Mouse (Mus musculus) heart, adult 2 months (tissue): ENCODE measurements around the gene Tnn. TPM values are rescaled to one million over a fixed set of nuclear protein-coding genes. Genes with fewer than 3 reads are reported as not detected.
A peak's percentile ranks its signal among the peaks of the same experiment; 100 is the strongest.

ENCODE experiments used
- DNase-seq, 2 experiments: peaks; one replicate each; pipeline ENCODE4 v3.0.0; 2021
- H3K27ac ChIP-seq: fragments of 200-600 bp; 2 replicates; pipeline ENCODE4 v1.8.1; 2022
- H3K27me3 ChIP-seq: fragments of 200-500 bp; 2 replicates; pipeline ENCODE4 v1.6.1; 2012; ENCODE audit warnings: mild to moderate bottlenecking, low read length, inconsistent platforms, mixed read lengths; ENCODE audit not compliant: control insufficient read depth, insufficient read depth
- H3K36me3 ChIP-seq: fragments of 200-500 bp; 2 replicates; pipeline ENCODE4 v1.6.1; 2012; ENCODE audit warnings: low read length, inconsistent platforms; ENCODE audit not compliant: control insufficient read depth, insufficient read depth
- H3K4me1 ChIP-seq: fragments of 200-500 bp; 2 replicates; pipeline ENCODE4 v1.6.1; 2011; ENCODE audit warnings: low read length; ENCODE audit not compliant: control insufficient read depth, insufficient read depth
- H3K4me3 ChIP-seq: fragments of 200-600 bp; 2 replicates; pipeline ENCODE4 v1.8.1; 2022
- H3K79me2 ChIP-seq: fragments of 200-500 bp; replicated peaks from 2 replicates; pipeline ENCODE4 v1.6.1; 2012; ENCODE audit warnings: mild to moderate bottlenecking, inconsistent platforms, low read length, moderate library complexity, mixed read lengths; ENCODE audit not compliant: control insufficient read depth, insufficient read depth
- H3K9ac ChIP-seq: fragments of 200-500 bp; 2 replicates; pipeline ENCODE4 v1.6.1; 2012; ENCODE audit warnings: low read depth, mild to moderate bottlenecking, control low read depth, inconsistent platforms, low read length, mixed read lengths
- CTCF ChIP-seq: fragments of 200-600 bp; IDR thresholded peaks from 2 replicates; pipeline ENCODE4 v1.8.1; 2022; ENCODE audit warnings: antibody characterized with exemption, mild to moderate bottlenecking, moderate library complexity
- EP300 ChIP-seq: fragments of 200-500 bp; IDR thresholded peaks from 2 replicates; pipeline ENCODE4 v1.6.1; 2011; ENCODE audit warnings: low read depth, low read length, control low read depth; ENCODE audit not compliant: insufficient read depth
- POLR2A ChIP-seq: fragments of 200-500 bp; IDR thresholded peaks from 2 replicates; pipeline ENCODE4 v1.6.1; 2011; ENCODE audit warnings: mild to moderate bottlenecking, low read depth, low read length, control low read depth; ENCODE audit not compliant: insufficient read depth
- WGBS: fragments of 180-500 bp; shearing (Covaris S2); methylation state at CpG from one replicate; pipeline ENCODE4 v1.1.7; 2018; 5-methylcytosine and 5-hydroxymethylcytosine counted together
- intact Hi-C: fragments of 180-260 bp; cut with DNase I; formaldehyde crosslinking; loops from one replicate; pipeline ENCODE4 v1.15.1; 2025
- polyA plus RNA-seq: library from polyadenylated mRNA; depleted of rRNA; stranded (reverse); fragments of >200 nt; gene quantifications from 2 replicates; pipeline ENCODE4 v1.2.3, GENCODE M21; 2012
- total RNA-seq, 2 experiments: library from RNA; stranded (reverse); gene quantifications; 2 replicates each; pipeline ENCODE4 v1.2.3; 2021

Gene Tnn
- total and polyA plus RNA-seq, 3 experiments, result 0.06 TPM; not detected in 2

DNA sequence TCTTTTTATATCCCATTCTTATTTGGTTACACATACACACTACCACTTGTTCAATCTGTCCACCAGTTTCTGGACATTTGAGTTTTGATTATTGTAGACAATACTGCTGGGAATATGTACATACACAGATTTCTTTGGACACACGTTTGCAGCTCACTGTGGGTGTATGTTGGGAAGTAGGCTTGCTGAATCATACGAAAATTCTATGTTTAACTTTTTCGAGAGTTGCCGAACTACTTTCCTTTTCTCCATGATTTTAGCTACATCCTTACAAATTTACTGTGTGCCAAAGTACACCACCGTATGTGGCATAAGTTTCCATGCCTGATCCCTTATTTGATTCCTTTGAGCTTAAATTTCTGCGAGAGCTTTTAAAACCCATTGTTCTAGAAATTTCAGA lies 102.5 kb downstream of the Tnn start:
- no peak for TF ChIP-seq CTCF
- TF ChIP-seq EP300, result no peak
- no peak for TF ChIP-seq POLR2A
- intact Hi-C loops, result no loop called here
- peaks cover 31% of the 10 kb centered on the region for H3K4me1 ChIP-seq

DNA sequence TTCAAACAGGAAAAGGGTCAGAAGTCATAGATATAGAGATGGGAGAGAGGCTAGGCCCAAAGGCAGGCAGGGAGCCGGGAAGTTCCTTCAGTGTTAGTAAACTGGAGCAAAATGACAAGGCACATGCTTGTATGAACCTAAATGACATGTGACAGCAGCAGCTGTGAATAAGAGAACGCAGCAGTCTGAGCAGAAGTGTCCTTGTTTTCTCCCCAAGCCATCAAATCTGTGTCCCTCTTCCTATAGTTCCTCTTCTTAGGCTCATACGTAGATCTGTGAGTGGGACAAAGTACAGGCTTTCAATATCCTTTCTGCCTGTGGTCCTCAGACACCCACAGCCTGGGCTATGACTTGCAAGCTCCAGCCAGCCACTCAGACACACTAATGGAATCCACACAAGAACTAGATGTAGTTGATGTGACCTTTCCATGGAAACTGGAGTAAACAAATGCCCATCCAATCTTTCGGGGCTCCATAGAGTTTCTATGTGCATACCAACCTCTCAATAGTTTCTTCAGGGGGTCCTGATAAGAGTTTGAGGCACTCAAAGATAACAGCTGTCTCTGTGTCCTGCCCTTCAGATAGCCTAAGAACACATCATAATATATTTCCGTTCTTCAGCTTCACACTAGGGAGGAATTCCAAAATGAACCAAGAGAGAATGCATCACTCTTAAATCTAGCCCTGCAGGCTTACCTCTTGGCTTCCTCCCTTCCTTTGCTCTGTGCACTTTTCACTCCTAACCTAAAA lies 104.1 kb downstream of the Tnn start:
- Histone ChIP-seq H3K4me1 (peaks cover 32% of the 10 kb centered on the region), H3K9ac (no peak overlapping the region), H3K4me3 (no peak overlapping the region), H3K27ac (peak overlapping the region; percentile 29; the same call in 1 of the 2 replicates), H3K27me3 (no peaks in the 10 kb centered on the region), H3K79me2 (peaks cover 7% of the 10 kb centered on the region), H3K36me3 (peaks cover 50% of the 10 kb centered on the region)
- TF ChIP-seq POLR2A, result no peak
- TF ChIP-seq CTCF, result no peak
- TF ChIP-seq EP300, result no peak
- 42% methylated on average over 5 of the region's 5 CpGs for WGBS
- intact Hi-C loops, result no loop called here
- DNase-seq, result no peak

More for the DNA sequence above, 102.5 kb downstream of the Tnn start:
- Histone ChIP-seq H3K27ac (no peak overlapping the region), H3K4me3 (no peak overlapping the region), H3K27me3 (no peaks in the 10 kb centered on the region), H3K36me3 (peaks cover 57% of the 10 kb centered on the region), H3K9ac (no peak overlapping the region), H3K79me2 (peaks cover 9% of the 10 kb centered on the region)
- DNase-seq, result no peak
- 92% methylated on average over 6 of the region's 6 CpGs for WGBS

DNA sequence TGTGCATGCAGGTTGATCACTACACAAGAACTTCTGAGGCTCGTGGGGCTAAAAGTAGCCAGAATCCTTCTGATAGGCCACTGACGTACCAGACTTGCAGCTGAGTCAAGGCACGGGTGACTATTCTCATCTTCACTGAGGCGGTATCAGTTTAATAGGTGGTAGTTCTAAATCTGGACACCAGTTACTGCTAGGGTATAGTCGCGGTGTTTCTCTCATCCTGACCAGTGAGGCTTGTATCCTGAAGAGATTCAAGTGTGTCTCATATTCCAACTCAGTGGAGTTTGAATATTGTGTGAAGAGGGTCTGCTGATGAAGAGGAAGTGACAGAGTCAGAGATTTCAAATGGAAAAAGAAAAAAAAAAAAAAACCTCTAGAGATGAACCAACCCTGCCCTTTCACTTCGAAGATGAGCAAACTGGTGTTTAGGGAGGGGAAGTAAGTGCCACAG lies 105.9 kb downstream of the Tnn start:
- H3K4me3 ChIP-seq, result peak overlapping the region; percentile 56; the same call in 1 of the 2 replicates
- TF ChIP-seq EP300, result no peak
- TF ChIP-seq CTCF, result no peak
- no peak for TF ChIP-seq POLR2A
- H3K27me3 ChIP-seq, result no peaks in the 10 kb centered on the region
- peaks cover 46% of the 10 kb centered on the region for H3K36me3 ChIP-seq
- DNase-seq, result no peak
- peak overlapping the region; percentile 19 for H3K9ac ChIP-seq
- peak overlapping the region; percentile 40; the same call in 1 of the 2 replicates for H3K27ac ChIP-seq
- H3K79me2 ChIP-seq, result peaks cover 7% of the 10 kb centered on the region
- 56% methylated on average over 7 of the region's 7 CpGs for WGBS
- intact Hi-C loops, result no loop called here
- H3K4me1 ChIP-seq, result peaks cover 27% of the 10 kb centered on the region

DNA sequence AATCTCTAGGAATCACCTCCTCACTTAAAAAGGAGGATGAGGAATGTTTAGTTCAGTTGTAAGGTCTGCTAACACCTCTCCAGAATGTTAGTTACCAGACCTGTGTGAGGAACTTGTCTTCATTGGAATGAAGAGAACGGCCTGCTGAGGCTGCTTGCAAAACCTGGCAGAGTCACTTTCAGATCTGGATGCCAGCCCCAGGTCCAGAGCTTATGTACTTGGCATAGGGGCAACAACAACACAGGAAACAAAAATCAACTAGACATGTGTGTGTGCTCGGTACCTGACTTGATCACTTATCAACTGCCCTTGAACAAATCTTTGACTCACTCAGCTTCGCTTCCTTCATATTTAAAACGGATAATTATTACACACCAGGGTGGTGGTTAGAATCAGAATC lies 106.6 kb downstream of the Tnn start:
- H3K36me3 ChIP-seq, result peaks cover 43% of the 10 kb centered on the region
- intact Hi-C loops, result no loop called here
- peaks cover 24% of the 10 kb centered on the region for H3K4me1 ChIP-seq
- peak overlapping the region; percentile 43 for H3K9ac ChIP-seq
- no peaks in the 10 kb centered on the region for H3K27me3 ChIP-seq
- peak overlapping the region; percentile 93 for H3K27ac ChIP-seq
- 33% methylated on average over 4 of the region's 4 CpGs for WGBS
- H3K4me3 ChIP-seq, result peak overlapping the region; percentile 56
- TF ChIP-seq POLR2A (no peak), CTCF (no peak), EP300 (no peak)
- H3K79me2 ChIP-seq, result peaks cover 7% of the 10 kb centered on the region
- no peak for DNase-seq

DNA sequence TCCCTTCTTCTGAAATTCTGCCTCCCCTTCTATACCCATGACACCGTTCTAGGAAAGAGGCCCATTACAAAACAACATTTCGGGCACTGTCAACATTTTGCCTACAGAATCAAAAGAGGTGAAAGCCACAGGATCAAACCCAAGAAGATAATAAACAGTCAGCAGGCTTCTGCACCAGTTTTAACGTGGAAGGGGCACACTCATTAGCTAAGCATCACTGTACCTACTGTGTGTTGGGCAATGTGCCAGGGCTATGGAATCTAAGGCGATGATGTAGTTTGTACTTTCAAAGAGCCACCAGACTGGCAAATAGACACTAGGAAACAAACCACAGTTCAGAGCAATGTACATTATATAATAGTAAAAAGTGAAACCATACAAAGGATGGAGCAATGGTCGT lies 107.4 kb downstream of the Tnn start:
- 54% methylated on average over 5 of the region's 5 CpGs for WGBS
- H3K9ac ChIP-seq, result peak overlapping the region; percentile 43; the same call in 1 of the 2 replicates
- intact Hi-C loops, result loop anchor here (2.0 kb wide), 1 partner anchor 19 kb away; no protein-coding TSS in a partner anchor
- peaks cover 43% of the 10 kb centered on the region for H3K36me3 ChIP-seq
- peaks cover 7% of the 10 kb centered on the region for H3K79me2 ChIP-seq
- no peak for TF ChIP-seq CTCF
- H3K27ac ChIP-seq, result peak overlapping the region; percentile 93
- H3K27me3 ChIP-seq, result no peaks in the 10 kb centered on the region
- DNase-seq, result no peak
- peak overlapping the region; percentile 56 for H3K4me3 ChIP-seq
- peaks cover 24% of the 10 kb centered on the region for H3K4me1 ChIP-seq

DNA sequence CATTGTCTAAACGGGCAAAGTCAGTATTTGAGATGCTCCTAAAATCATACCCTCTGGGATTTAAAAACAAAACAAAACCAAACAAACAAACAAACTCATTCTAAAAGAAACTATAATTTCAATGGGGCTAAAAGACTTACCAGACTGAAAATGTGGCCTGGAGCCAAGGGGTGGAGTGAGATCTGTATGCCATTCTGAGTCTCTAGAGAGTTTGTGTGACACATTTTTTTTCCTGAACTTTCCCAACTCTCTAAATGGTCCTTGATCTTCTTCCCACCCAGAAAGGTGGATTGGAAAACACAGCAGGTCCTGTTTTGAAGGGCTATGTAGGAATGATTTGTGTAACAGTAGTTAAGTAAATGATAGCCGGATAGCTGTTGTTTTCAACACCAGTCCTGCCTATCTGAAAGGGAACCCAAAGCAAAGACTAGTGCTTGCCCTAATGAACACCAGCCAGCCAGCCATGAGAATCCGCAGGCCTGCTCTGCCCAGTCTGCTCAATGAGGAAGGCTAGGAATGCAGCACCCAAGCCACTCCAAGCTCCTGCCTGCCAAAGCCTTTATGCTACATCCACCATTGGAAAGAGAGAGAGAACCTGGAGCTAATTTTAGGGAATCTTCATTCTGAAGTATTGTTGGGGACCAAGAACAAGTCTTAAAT lies 108.2 kb downstream of the Tnn start:
- intact Hi-C loops, result loop anchor here (2.0 kb wide), 1 partner anchor 18 kb away; no protein-coding TSS in a partner anchor
- Histone ChIP-seq H3K9ac (peak overlapping the region; percentile 73), H3K27me3 (no peaks in the 10 kb centered on the region), H3K4me1 (peaks cover 24% of the 10 kb centered on the region), H3K79me2 (peaks cover 7% of the 10 kb centered on the region), H3K36me3 (peaks cover 37% of the 10 kb centered on the region), H3K4me3 (peak overlapping the region; percentile 56), H3K27ac (peak overlapping the region; percentile 93)
- DNase-seq, result peak; percentile 53 to 59
- TF ChIP-seq CTCF (no peak), EP300 (no peak), POLR2A (no peak)
- WGBS, result 11% methylated on average over 3 of the region's 3 CpGs
